Mouse (Mus musculus) spleen, postnatal 4 days (tissue): ENCODE measurements around the gene Ptprd.

ENCODE experiments used
- DNase-seq, 2 experiments: peaks; one replicate each; pipeline ENCODE4 v3.0.0; 2022; ENCODE audit warnings: low spot score in 2 of 2

Ptprd gene

GRCm38 (mm10) chr4:77248918-77249317 is 962.8 kb downstream of the Ptprd start:
- DNase-seq: no peak

- no peak for DNase-seq
These were observed 969.8 kb downstream of the Ptprd start for GRCm38 (mm10) chr4:77241852-77242455.

- DNase-seq: no peak
These were observed 973.6 kb downstream of the Ptprd start for GRCm38 (mm10) chr4:77238144-77238543.

- no peak for DNase-seq
These were observed 978.5 kb downstream of the Ptprd start for GRCm38 (mm10) chr4:77233243-77233642.

- no peak for DNase-seq
These were observed 1042.9 kb downstream of the Ptprd start for GRCm38 (mm10) chr4:77168866-77169265.

GRCm38 (mm10) chr4:77157601-77158000 is 1054.2 kb downstream of the Ptprd start:
- DNase-seq: no peak

GRCm38 (mm10) chr4:77155561-77155960 is 1056.2 kb downstream of the Ptprd start:
- DNase-seq: no peak

GRCm38 (mm10) chr4:77155037-77155436 is 1056.7 kb downstream of the Ptprd start:
- no peak for DNase-seq

- DNase-seq: no peak
These were observed 1086.9 kb downstream of the Ptprd start for GRCm38 (mm10) chr4:77124852-77125251.

GRCm38 (mm10) chr4:77110894-77111293 is 1100.9 kb downstream of the Ptprd start:
- no peak for DNase-seq

GRCm38 (mm10) chr4:77107291-77107690 is 1104.5 kb downstream of the Ptprd start:
- DNase-seq: no peak

- DNase-seq: no peak
These were observed 1128.6 kb downstream of the Ptprd start for GRCm38 (mm10) chr4:77083165-77083564.

- no peak for DNase-seq
These were observed 1134.2 kb downstream of the Ptprd start for GRCm38 (mm10) chr4:77077607-77078006.

- no peak for DNase-seq
These were observed 1161.1 kb downstream of the Ptprd start for GRCm38 (mm10) chr4:77050536-77051207.

GRCm38 (mm10) chr4:77004483-77004882 is 1207.3 kb downstream of the Ptprd start:
- DNase-seq: no peak

- no peak for DNase-seq
These were observed 1215.6 kb downstream of the Ptprd start for GRCm38 (mm10) chr4:76996172-76996571.

- no peak for DNase-seq
These were observed 1221.8 kb downstream of the Ptprd start for GRCm38 (mm10) chr4:76989961-76990360.

- DNase-seq: no peak
These were observed 1234.5 kb downstream of the Ptprd start for GRCm38 (mm10) chr4:76977056-76977809.

GRCm38 (mm10) chr4:76948251-76948650 is 1263.5 kb downstream of the Ptprd start:
- no peak for DNase-seq

- DNase-seq: no peak
These were observed 1270.1 kb downstream of the Ptprd start for GRCm38 (mm10) chr4:76941382-76942360.

GRCm38 (mm10) chr4:76931559-76931958 is 1280.2 kb downstream of the Ptprd start:
- no peak for DNase-seq
